Comparison of ENCODE assay signal across 15 mouse cellular contexts in the genomic region with DNA sequence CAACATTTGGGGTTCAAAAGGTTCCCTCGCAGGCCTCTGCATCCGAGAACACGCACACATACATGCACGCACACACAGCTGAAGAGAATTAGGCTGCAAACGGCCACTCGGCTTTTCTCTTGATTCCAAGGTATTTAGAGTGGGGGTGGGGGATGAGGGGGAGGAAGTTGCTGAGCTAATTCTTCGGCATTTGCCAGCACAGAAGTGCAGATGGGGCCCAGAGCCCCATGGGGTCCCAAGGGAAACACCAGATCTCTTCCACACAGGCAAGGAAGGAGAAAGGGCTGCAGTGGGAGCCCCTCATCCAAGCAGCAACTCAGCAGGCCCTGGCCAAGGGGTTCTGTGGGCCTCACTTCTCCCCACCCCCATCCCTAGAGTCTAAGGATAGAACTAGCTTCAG.
A peak's percentile ranks its signal among the peaks of the same experiment; 100 is the strongest.
DNase-seq lines count a peak whose midpoint lies in the region; ATAC-seq lines count a peak whose summit lies in the region.
"Had no signal": no experiment of that assay in that cellular context is flagged by ENCODE, and none has a peak within 500 bp of the region (broad histone marks: within the 10 kb centered on the region; RNA-seq: fewer than 3 reads in every experiment).

No protein-coding gene starts in this region.

- H3K36me3 ChIP-seq in heart, embryonic 12.5 days = peaks cover 17% of the 10 kb centered on the region
- H3K36me3 ChIP-seq in liver, embryonic 11.5 days (ENCODE audit: control insufficient read depth, insufficient read depth, low read length) = no peaks in the 10 kb centered on the region
- no peaks in the 10 kb centered on the region for H3K36me3 ChIP-seq in embryonic facial prominence, embryonic 14.5 days (ENCODE audit: control insufficient read depth, insufficient read depth, low read length)
- no peaks in the 10 kb centered on the region for H3K36me3 ChIP-seq in limb, embryonic 15.5 days
- H3K36me3 ChIP-seq: G1E; midbrain, embryonic 15.5 days; neural tube, embryonic 13.5 days had no signal

- WGBS in heart, embryonic 12.5 days = 48% methylated on average over 7 of the region's 7 CpGs
- 63% methylated on average over 7 of the region's 7 CpGs for WGBS in liver, embryonic 11.5 days
- 21% methylated on average over 7 of the region's 7 CpGs for WGBS in embryonic facial prominence, embryonic 14.5 days
- 28% methylated on average over 7 of the region's 7 CpGs for WGBS in limb, embryonic 15.5 days

- H3K9ac ChIP-seq in heart, embryonic 12.5 days = peak overlapping the region; percentile 52
- no peak overlapping the region for H3K9ac ChIP-seq in liver, embryonic 11.5 days (ENCODE audit: low read depth, low read length)
- H3K9ac ChIP-seq in embryonic facial prominence, embryonic 14.5 days (ENCODE audit: low read depth, low read length) = 0 out of 2 replicates have a peak overlapping the region, but pooled peaks have one; percentile 6
- no peak overlapping the region for H3K9ac ChIP-seq in limb, embryonic 15.5 days
- H3K9ac ChIP-seq: midbrain, embryonic 15.5 days; neural tube, embryonic 13.5 days had no signal

- peaks cover 51% of the 10 kb centered on the region for H3K4me1 ChIP-seq in heart, embryonic 12.5 days (replicated peaks)
- no peaks in the 10 kb centered on the region for H3K4me1 ChIP-seq in liver, embryonic 11.5 days (replicated peaks; ENCODE audit: control insufficient read depth, insufficient read depth, low read length)
- H3K4me1 ChIP-seq in embryonic facial prominence, embryonic 14.5 days (ENCODE audit: control insufficient read depth, insufficient read depth, low read length) = peaks cover 21% of the 10 kb centered on the region
- peaks cover 42% of the 10 kb centered on the region for H3K4me1 ChIP-seq in limb, embryonic 15.5 days

- ATAC-seq in heart, embryonic 12.5 days (ENCODE audit: insufficient number of reproducible peaks, low FRiP score) = no peak
- ATAC-seq in liver, embryonic 11.5 days (replicated peaks; ENCODE audit: low FRiP score) = no peak
- peak; percentile 58 for ATAC-seq in embryonic facial prominence, embryonic 14.5 days (ENCODE audit: low read depth)
- no peak for ATAC-seq in limb, embryonic 15.5 days (ENCODE audit: insufficient number of reproducible peaks, low FRiP score, low TSS enrichment, low read depth)
- ATAC-seq: midbrain, embryonic 15.5 days had no signal

- no peak for DNase-seq in heart, postnatal 14 days
- DNase-seq in liver (peak; percentile 18), adipocyte (ENCODE audit: low spot score) (no peak)
- no peak for DNase-seq in liver, embryonic 11.5 days (ENCODE audit: low spot score)
- peak; percentile 93 for DNase-seq in embryonic facial prominence, embryonic 14.5 days (ENCODE audit: low spot score)
- no peak for DNase-seq in urinary bladder, postnatal 14 days (ENCODE audit: low spot score)
- DNase-seq: cerebellum, postnatal 36 days; layer of hippocampus, adult 9-11 months; lung, postnatal 10 days; right cerebral cortex, postnatal 25 days had no signal

- 0 out of 2 replicates have a peak overlapping the region, but pooled peaks have one; percentile 29 for H3K27ac ChIP-seq in heart, embryonic 12.5 days (ENCODE audit: poor library complexity, severe bottlenecking)
- no peak overlapping the region for H3K27ac ChIP-seq in liver, embryonic 11.5 days (ENCODE audit: low read depth, low read length)
- H3K27ac ChIP-seq in embryonic facial prominence, embryonic 14.5 days (replicated peaks; ENCODE audit: low read depth, low read length) = peak overlapping the region; percentile 82
- peak overlapping the region; percentile 79 for H3K27ac ChIP-seq in limb, embryonic 15.5 days
- H3K27ac ChIP-seq: midbrain, embryonic 15.5 days; neural tube, embryonic 13.5 days had no signal

- no peak overlapping the region for H3K4me3 ChIP-seq in heart, embryonic 12.5 days
- no peak overlapping the region for H3K4me3 ChIP-seq in liver, embryonic 11.5 days (ENCODE audit: low read depth, low read length)
- H3K4me3 ChIP-seq in embryonic facial prominence, embryonic 14.5 days (ENCODE audit: low read depth, low read length) = no peak overlapping the region
- no peak overlapping the region for H3K4me3 ChIP-seq in limb, embryonic 15.5 days
- H3K4me3 ChIP-seq: midbrain, embryonic 15.5 days; neural tube, embryonic 13.5 days had no signal

- no peak overlapping the region for H3K4me2 ChIP-seq in heart, embryonic 12.5 days
- no peak overlapping the region for H3K4me2 ChIP-seq in liver, embryonic 11.5 days
- H3K4me2 ChIP-seq in embryonic facial prominence, embryonic 14.5 days (ENCODE audit: low read depth, low read length) = no peak overlapping the region
- no peak overlapping the region for H3K4me2 ChIP-seq in limb, embryonic 15.5 days
- H3K4me2 ChIP-seq: midbrain, embryonic 15.5 days; neural tube, embryonic 13.5 days had no signal

- intact Hi-C loops in heart, postnatal 14 days (cut with DNase I) = no loop called here

- H3K9me3 ChIP-seq in heart, embryonic 12.5 days (replicated peaks) = peaks cover 18% of the 10 kb centered on the region
- H3K9me3 ChIP-seq in liver, embryonic 11.5 days (ENCODE audit: control insufficient read depth, low read length) = no peaks in the 10 kb centered on the region
- peaks cover 19% of the 10 kb centered on the region for H3K9me3 ChIP-seq in embryonic facial prominence, embryonic 14.5 days (ENCODE audit: control insufficient read depth, low read length)
- H3K9me3 ChIP-seq in limb, embryonic 15.5 days = no peaks in the 10 kb centered on the region
- H3K9me3 ChIP-seq: G1E; midbrain, embryonic 15.5 days had no signal

- H3K27me3 ChIP-seq in heart, embryonic 12.5 days (replicated peaks) = no peaks in the 10 kb centered on the region
- no peaks in the 10 kb centered on the region; the same call in 1 of the 2 replicates for H3K27me3 ChIP-seq in liver, embryonic 11.5 days (replicated peaks; ENCODE audit: control insufficient read depth, insufficient read depth, low read length)
- H3K27me3 ChIP-seq in embryonic facial prominence, embryonic 14.5 days (replicated peaks; ENCODE audit: control insufficient read depth, insufficient read depth, low read length) = no peaks in the 10 kb centered on the region
- no peaks in the 10 kb centered on the region for H3K27me3 ChIP-seq in limb, embryonic 15.5 days
- H3K27me3 ChIP-seq: midbrain, embryonic 15.5 days; neural tube, embryonic 13.5 days had no signal

Comparison
In these comparisons a context has a peak if more than half of its experiments do, and no peak if none do; other contexts are left out.
1. DNase-seq: peak in liver (single experiment) and embryonic facial prominence, embryonic 14.5 days (single experiment); none in heart, postnatal 14 days (0 of 2), liver, embryonic 11.5 days (single experiment), urinary bladder, postnatal 14 days (single experiment) and adipocyte (single experiment).
2. H3K9ac ChIP-seq: peak in heart, embryonic 12.5 days (single experiment) and embryonic facial prominence, embryonic 14.5 days (single experiment); none in liver, embryonic 11.5 days (single experiment) and limb, embryonic 15.5 days (single experiment).